Mouse (Mus musculus) Muller cell, postnatal 12 days (primary cell): ENCODE measurements around the gene Shkbp1.

Source experiments
- DNase-seq: peaks from one replicate; pipeline ENCODE4 v3.0.0-alpha.2; 2015; ENCODE audit errors: inconsistent ontology term

The Shkbp1 gene

DNA sequence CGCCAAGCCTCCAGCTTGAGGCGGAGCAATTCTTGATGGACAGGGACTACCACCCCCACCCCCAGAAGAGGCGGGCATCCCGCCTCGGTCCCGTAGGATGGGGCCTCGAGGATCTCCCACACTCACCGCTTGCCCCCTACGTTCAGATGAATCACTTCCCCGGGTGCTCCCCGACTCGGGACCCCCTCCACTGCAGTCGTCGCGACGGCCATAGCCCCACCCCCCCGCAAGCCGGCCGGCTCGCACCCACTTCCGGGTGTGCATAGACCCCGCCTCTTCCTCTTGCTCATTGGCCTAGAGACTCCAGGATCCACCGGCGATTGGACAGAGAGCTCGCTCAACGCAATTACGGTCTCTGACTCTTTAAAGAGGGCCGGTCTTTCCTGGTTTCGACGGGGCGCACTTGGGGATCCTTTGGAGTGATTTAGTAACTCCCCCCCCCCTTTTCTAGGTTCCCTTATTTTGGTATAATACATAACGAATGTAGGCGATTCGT is at the start of gene Shkbp1:
Gene Shkbp1 (minus strand): TSS at position 275 of the 496 bp plus-strand sequence.
- DNase-seq: peak; percentile 90

- no peak for DNase-seq
Observed at GRCm38 (mm10) chr7:27404203-27404942, 48.6 kb upstream of the Shkbp1 start.

DNA sequence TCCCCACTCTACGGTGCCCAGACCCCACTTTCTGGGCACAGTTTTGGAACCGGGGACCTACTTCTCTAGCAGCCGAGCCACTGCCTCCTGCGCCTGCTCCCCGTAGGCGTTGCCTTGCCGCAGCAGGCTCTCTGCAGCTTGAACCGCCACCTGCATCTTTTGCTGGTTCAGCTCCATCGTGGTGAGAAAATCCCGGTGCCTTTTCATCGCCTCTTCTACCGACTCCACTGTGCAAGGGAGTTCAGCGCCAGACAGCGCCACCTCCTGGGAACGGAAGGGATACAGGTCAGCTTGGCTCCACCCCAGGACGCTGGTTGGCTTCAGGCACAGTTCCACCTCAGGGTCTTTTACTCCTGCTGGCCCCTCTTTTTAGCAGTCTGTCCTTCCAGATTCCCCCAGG is 46.9 kb upstream of the Shkbp1 start:
- DNase-seq: peak; percentile 22

GRCm38 (mm10) chr7:27400545-27400944 is 44.7 kb upstream of the Shkbp1 start:
- no peak for DNase-seq

DNA sequence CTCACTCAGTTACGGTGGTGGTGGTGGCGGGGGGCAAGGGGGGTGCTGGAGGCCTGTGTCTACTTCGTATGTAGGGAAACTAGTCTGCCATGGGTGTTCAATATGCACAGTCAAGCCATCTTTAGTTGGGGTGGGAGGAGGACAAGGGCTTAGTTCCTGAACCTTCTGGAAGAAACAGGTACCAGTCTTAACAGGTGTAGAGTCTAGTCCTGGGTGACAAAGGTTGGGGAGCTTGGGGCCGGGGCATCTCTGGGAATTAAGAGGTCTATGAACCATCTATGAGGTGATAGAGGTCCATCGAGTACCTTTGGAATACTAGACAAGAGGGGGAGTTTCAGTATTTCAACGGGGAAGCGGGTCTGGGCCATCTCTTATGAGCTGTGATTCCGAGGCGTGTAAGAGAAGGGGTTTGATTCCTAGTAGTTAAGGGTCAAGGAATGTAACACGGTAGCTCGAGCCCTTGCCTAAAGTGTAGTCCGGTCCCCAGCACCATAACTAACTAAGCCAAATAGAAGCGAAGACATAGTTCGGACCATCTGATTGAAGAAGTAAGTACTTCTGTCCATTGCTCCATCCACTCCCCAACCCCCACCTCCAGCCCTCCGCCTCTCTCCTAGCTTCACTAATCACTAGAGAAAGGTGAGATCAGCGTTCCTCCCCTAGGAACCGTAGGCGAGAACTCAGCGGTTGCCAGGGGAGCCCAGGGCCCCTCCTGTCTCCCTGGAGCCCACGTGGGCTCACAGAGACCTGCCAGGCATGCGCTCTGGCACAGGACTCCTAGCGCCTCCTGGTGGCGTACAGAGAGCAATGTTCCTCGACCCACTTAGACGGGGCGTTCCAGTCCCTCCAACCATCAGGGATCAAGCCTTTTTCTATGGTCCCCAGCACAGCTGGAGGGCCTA is 41.5 kb upstream of the Shkbp1 start:
- no peak for DNase-seq

DNA sequence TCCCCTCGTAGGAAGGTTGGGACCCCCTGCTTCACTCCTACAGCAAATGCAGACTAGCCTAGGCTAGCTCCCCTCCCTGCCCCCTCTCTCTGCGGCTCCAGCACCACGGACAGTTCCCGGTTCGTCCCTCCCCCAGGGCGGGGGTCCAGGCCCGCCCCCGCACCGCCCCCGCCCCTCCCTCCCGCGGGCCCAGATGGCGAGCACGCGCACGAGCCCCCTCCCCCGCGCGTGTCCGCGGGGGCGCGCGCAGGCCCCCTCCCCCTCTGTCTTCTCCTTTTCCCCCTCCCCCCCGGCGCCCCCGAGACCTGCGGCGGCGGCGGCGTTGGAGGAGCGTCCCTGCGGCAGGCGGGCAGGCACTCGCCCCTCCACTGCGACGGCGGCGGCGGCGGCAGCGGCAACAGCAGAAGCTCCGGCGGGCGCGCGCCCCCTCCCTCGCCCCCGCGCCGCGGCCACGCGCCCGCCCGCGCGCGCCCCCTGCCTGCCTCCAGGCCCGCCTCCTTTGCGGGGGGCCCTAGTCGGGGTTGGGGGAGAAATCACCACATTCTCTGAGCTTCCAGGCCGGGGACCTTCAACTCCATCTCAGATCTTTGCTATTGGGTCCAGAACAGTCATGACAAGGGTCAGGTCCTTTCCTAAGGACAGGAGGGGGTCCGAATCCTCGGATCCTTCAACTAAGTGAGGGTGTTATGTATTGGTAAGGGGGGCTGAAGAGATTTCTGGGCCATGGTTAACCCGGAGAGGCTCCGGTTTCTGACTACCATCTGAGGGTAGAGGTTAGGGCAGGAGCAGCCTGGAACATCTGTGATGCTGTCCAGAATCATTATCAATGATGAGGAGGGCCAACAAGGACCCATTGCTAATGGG is 40.6 kb upstream of the Shkbp1 start:
- DNase-seq: peak; percentile 43

GRCm38 (mm10) chr7:27395521-27396183 is 39.8 kb upstream of the Shkbp1 start:
- DNase-seq: no peak

DNA sequence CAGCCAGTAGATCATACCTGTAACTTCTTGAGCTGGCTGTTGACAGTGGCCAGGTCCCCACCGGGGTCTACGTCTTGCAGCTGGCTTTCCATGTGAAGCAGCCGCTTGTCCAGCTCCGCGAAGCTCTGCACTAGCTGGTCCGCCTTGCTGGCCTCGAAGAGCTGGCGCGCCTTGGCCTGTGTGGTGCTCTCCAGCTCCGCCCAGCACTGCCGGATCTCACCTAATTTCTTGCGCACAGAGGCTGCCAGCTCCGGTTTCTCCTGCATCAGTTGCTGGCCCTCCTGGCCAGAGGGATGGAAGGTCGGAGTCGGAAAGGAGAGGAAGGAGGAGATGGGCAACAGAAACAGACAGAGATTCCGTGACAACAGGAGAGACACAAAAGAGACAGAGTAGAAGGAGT is 35.6 kb upstream of the Shkbp1 start:
- DNase-seq: no peak

GRCm38 (mm10) chr7:27389213-27389612 is 33.4 kb upstream of the Shkbp1 start:
- DNase-seq: no peak

DNA sequence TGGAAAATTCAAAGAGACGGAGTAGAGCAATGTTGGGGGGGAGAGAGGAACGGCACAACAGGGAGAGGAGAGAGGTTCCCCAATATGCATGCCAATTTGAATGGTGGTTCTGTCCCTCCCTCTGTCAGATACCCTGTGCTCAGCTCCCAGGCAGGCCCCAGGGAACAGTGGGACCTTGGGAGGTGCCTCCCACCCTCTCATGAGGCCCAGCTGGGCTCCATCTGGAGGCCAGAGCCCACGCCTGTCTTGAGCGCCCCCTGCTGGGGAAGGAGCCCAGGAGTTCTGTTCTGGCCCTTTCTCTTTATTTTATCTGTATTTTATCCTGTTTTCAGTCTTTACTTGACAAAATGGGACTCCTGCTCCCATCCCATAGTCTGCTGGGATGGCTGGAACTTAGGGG is 28.9 kb upstream of the Shkbp1 start:
- DNase-seq: no peak

DNA sequence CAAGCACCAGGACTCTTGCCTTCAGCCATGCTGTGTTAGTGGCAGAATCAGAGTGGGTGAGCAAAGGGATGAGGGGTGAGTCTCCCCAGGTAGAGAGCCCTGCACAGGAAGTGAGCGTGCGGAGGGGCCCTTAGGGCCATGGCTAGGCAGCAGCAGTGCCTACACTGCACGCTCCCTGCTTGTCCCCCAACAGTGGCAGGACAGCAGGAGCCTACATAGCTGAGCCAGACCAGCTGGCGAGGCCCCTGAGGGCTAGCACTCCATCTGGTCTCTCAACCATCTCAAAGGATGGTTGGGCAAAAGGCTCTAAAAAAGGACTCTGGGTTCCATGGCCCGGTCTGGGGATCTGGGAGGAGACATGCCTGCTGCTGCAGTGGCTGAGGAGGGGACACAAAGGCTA is 28.3 kb upstream of the Shkbp1 start:
- no peak for DNase-seq

- DNase-seq: no peak
Observed at GRCm38 (mm10) chr7:27383233-27383632, 27.4 kb upstream of the Shkbp1 start.

DNA sequence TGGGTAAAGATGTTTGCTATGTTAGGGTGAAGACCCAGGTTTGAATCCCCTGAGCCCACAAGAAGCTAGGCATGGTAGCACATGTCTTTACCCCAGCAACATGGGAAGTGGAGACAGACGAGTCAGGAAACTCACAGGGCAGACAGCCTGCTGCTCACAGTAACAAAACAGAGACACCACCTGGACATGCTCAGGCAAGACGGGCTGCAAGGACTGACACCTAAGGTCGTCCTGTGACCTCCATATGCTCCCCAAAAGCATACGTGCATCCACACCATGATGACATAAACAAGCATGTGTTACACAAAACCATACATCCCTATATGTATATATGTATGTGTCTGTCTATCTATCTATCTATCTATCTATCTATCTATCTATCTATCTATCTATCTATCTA is 25.7 kb upstream of the Shkbp1 start:
- DNase-seq: no peak

- DNase-seq: no peak
Observed at GRCm38 (mm10) chr7:27381009-27381408, 25.2 kb upstream of the Shkbp1 start.

- DNase-seq: no peak
Observed at GRCm38 (mm10) chr7:27379836-27380235, 24.0 kb upstream of the Shkbp1 start.

- DNase-seq: no peak
Observed at GRCm38 (mm10) chr7:27378431-27378830, 22.6 kb upstream of the Shkbp1 start.

GRCm38 (mm10) chr7:27375274-27375673 is 19.5 kb upstream of the Shkbp1 start:
- DNase-seq: no peak

DNA sequence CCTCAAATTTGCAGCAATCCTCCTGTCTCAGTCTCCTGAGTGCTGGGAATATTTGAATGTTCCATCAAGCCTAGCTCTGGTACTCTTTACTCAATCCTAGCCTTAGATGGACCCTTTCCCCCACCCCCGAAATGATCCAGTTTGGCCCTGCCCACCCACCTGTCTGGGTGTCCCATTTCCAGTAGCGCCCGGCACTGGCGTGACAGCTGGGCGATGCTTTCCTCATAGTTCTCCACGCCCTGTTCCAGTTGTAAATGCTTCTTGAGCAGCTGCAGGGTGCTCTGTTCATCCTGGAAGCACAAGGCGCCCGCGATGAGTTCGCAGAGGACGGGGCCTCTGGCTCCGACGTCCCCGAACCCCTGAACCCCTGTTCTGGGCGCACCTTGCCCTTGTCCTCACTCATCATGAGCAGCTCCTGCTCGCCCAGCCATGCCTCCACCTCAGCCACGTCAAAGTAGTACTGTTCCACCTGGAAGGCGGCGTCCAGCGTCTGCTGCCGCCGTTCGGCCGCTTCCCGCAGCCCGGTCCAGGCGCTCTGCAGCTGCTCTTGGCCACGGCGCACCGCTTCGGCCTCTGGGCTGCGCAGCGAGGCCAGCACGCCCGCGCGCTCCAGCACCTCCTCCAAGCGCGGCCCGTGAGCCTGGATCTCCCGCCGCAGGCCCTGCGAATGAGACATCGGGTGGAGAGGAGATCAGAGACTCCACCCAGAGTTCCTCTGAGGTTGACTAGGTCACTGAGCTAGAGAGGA is 16.1 kb upstream of the Shkbp1 start:
- no peak for DNase-seq

GRCm38 (mm10) chr7:27369111-27369510 is 13.3 kb upstream of the Shkbp1 start:
- DNase-seq: no peak

GRCm38 (mm10) chr7:27367976-27368375 is 12.2 kb upstream of the Shkbp1 start:
- DNase-seq: no peak
